Mouse (Mus musculus) forebrain, embryonic 12.5 days (tissue): ENCODE measurements around the gene Cog2. TPM values are rescaled to one million over a fixed set of nuclear protein-coding genes. Genes with fewer than 3 reads are reported as not detected.

ENCODE experiments used
- ATAC-seq: fragments of 200-750 bp; cut with Nextera tagmentation; 2 replicates; pipeline ENCODE4 v1.8.0; 2017; ENCODE audit warnings: moderate TSS enrichment; ENCODE audit not compliant: low FRiP score
- H3K27ac ChIP-seq: fragments of 300-500 bp; sonication (generic); 2 replicates; pipeline ENCODE4 v1.5.1; 2016; ENCODE audit warnings: mild to moderate bottlenecking
- H3K27me3 ChIP-seq: fragments of 300-500 bp; sonication (generic); 2 replicates; pipeline ENCODE4 v1.6.1; 2016; ENCODE audit warnings: mild to moderate bottlenecking
- H3K36me3 ChIP-seq: fragments of 300-500 bp; sonication (generic); replicated peaks from 2 replicates; pipeline ENCODE4 v1.6.1; 2016; ENCODE audit warnings: mild to moderate bottlenecking
- H3K4me1 ChIP-seq: fragments of 300-500 bp; sonication (generic); 2 replicates; pipeline ENCODE4 v1.6.1; 2016
- H3K4me2 ChIP-seq: fragments of 300-500 bp; sonication (generic); 2 replicates; pipeline ENCODE4 v1.6.1; 2016; ENCODE audit warnings: mild to moderate bottlenecking, moderate library complexity
- H3K4me3 ChIP-seq: fragments of 300-500 bp; sonication (generic); replicated peaks from 2 replicates; pipeline ENCODE4 v1.5.1; 2016; ENCODE audit warnings: mild to moderate bottlenecking
- H3K9ac ChIP-seq: fragments of 300-500 bp; sonication (generic); 2 replicates; pipeline ENCODE4 v1.6.1; 2016; ENCODE audit warnings: mild to moderate bottlenecking
- H3K9me3 ChIP-seq: fragments of 300-500 bp; sonication (generic); 2 replicates; pipeline ENCODE4 v1.6.1; 2016
- WGBS: fragments of 180-500 bp; shearing (Covaris S2); methylation state at CpG from one replicate; pipeline ENCODE4 v1.1.7; 2016; 5-methylcytosine and 5-hydroxymethylcytosine counted together
- polyA plus RNA-seq: library from polyadenylated mRNA; unstranded; fragments of >200 nt; fragmentation: Nextera tagmentation; extraction: Ambion mirVana; gene quantifications from 2 replicates; pipeline ENCODE4 v1.2.1, GENCODE M21; 2016

Cog2 gene
- polyA plus RNA-seq, 1 experiment from 2014 or later = 43.9 TPM

DNA sequence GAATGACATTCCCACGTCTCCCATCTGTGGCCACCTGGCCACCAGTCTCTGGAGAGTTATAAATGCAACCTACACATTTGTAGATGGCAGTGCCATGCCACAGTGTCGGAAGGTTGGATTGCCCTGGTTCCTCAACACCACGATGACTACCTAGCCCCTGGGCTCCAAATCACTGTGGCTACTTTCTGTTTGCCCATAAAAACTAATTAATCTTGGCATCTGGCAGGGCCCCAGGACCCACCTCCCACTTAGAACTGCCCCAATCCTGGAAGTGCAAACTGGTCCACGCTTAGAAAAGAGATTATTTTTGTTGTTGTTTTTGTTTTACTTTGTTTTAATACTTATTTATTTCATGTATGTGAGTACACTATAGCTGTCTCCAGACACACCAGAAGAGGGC lies 24.3 kb upstream of the Cog2 start:
- H3K4me1 ChIP-seq = no peaks in the 10 kb centered on the region
- no peaks in the 10 kb centered on the region for H3K36me3 ChIP-seq
- no peak overlapping the region for H3K9ac ChIP-seq
- H3K27me3 ChIP-seq = no peaks in the 10 kb centered on the region
- H3K27ac ChIP-seq = no peak overlapping the region
- no peak overlapping the region for H3K4me3 ChIP-seq
- H3K9me3 ChIP-seq = no peaks in the 10 kb centered on the region
- 86% methylated on average over 4 of the region's 4 CpGs for WGBS
- ATAC-seq = no peak
- no peak overlapping the region for H3K4me2 ChIP-seq

DNA sequence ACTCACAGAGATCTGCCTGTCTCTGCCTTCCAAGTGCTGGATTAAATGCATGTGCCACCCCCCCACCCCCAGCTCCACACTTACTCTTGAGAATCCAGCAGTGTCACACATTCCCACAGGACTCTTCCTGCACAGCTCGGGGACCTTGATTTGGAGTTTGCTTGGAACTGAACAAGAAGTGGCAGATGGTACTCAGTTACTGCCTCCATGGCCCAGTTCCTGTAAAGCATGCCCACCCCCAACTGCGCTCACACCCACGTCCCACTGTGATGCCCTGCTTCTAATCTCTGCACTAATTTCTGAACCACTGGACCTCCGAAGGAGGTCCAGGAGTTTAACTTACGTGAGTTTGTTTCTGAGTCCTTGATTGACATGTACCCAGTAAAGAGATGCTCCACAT lies 23.7 kb upstream of the Cog2 start:
- Histone ChIP-seq H3K27me3 (no peaks in the 10 kb centered on the region), H3K27ac (no peak overlapping the region), H3K4me3 (no peak overlapping the region), H3K36me3 (no peaks in the 10 kb centered on the region), H3K9me3 (no peaks in the 10 kb centered on the region), H3K4me2 (no peak overlapping the region), H3K9ac (no peak overlapping the region), H3K4me1 (no peaks in the 10 kb centered on the region)
- no peak for ATAC-seq
- 88% methylated on average over 5 of the region's 5 CpGs for WGBS

DNA sequence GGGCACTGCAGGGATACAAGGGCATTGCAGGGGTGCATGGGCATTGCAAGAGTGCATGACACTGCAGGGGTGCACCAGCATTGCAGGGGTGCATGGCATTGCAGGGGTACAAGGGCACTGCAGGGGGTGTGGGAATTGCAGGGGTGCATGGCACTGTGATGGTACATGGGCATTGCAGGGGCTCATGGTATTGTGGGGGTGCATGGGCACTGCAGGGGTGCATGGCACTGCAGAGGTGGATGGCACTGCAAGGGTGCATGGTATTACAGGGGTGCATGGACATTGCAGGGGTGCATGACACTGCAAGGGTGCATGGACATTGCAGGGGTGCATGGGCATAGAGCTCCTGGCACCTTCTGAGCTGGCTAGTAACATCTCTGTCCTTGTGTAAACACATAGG lies 22.2 kb upstream of the Cog2 start:
- Histone ChIP-seq H3K36me3 (no peaks in the 10 kb centered on the region), H3K9me3 (no peaks in the 10 kb centered on the region), H3K4me1 (no peaks in the 10 kb centered on the region), H3K9ac (no peak overlapping the region), H3K4me3 (no peak overlapping the region), H3K27ac (no peak overlapping the region), H3K4me2 (no peak overlapping the region), H3K27me3 (no peaks in the 10 kb centered on the region)
- ATAC-seq = no peak

DNA sequence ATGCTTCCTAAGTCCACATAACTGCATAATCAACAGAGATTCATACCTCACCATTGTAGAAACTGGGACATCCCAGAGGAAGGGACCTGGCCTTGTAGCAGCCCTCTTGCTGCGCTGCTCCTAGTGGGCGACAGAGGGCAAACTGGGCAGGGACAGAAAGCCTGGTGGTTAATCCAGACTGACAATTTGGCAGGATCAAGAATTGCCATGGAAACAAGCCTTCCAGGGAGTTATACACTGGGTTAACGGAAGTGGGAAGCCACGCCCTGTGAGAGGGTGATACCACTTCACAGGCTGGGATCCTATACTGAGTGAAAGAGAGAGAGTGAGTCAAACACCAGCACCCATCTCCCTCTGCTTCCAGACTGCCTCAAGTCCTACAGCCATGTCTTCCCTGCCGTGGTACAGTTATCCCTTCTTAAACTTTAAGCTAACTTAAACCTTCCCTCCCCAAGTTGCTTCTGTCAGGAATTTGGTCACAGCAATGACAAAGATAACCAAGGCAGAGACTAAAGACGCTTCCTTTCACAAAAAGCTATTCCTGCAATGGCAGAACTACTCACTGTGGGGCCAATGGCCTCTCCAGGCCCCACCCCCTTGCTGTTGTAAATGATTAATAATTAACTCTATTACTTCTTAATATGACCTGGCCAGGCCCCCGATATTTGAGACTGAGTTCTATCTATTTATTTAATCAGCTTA lies 21.2 kb upstream of the Cog2 start:
- no peak overlapping the region for H3K4me2 ChIP-seq
- no peaks in the 10 kb centered on the region for H3K27me3 ChIP-seq
- H3K9me3 ChIP-seq = no peaks in the 10 kb centered on the region
- H3K4me3 ChIP-seq = no peak overlapping the region
- no peaks in the 10 kb centered on the region for H3K4me1 ChIP-seq
- H3K36me3 ChIP-seq = no peaks in the 10 kb centered on the region
- H3K27ac ChIP-seq = no peak overlapping the region
- no peak overlapping the region for H3K9ac ChIP-seq
- 61% methylated on average over 7 of the region's 7 CpGs for WGBS
- no peak for ATAC-seq

DNA sequence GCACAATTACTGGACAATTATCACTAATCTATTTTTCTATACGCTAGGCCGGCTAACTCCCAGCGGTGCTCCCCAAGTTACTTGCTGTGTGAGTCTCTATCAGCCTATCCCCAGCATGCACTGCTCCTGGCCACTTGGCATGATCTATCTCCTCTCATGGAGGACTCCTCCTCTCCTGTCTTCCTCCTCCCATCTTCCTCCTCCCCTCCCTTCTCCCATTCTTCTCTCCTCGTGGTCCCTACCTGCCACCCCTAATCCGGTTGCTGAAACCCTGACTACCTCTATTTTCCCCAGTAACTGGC lies 20.7 kb upstream of the Cog2 start:
- Histone ChIP-seq H3K9ac (no peak overlapping the region), H3K4me1 (no peaks in the 10 kb centered on the region), H3K27ac (no peak overlapping the region), H3K27me3 (no peaks in the 10 kb centered on the region), H3K4me2 (no peak overlapping the region), H3K36me3 (no peaks in the 10 kb centered on the region), H3K4me3 (no peak overlapping the region), H3K9me3 (no peaks in the 10 kb centered on the region)
- 73% methylated on average over 5 of the region's 5 CpGs for WGBS
- ATAC-seq = no peak

DNA sequence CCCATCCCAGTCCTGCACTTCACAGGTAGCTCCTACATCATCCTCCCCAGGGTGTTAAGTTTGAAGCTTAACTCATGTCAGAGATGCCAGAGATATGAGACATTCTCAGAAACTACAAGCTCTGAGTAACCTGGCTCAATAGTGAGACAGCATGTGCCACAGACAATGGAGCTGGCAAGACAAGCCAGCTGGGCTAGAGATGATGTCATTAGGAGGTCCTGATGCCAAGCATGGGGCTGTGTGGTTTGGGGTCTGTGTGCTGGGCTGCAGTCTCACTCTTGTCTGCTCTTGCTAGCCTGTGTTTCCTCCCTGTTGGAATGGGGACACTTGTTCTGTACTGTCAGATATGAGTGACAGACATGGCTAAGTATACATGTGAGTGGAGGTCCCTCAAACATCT lies 14.9 kb upstream of the Cog2 start:
- Histone ChIP-seq H3K27ac (no peak overlapping the region), H3K4me1 (no peaks in the 10 kb centered on the region)
- no peak for ATAC-seq

DNA sequence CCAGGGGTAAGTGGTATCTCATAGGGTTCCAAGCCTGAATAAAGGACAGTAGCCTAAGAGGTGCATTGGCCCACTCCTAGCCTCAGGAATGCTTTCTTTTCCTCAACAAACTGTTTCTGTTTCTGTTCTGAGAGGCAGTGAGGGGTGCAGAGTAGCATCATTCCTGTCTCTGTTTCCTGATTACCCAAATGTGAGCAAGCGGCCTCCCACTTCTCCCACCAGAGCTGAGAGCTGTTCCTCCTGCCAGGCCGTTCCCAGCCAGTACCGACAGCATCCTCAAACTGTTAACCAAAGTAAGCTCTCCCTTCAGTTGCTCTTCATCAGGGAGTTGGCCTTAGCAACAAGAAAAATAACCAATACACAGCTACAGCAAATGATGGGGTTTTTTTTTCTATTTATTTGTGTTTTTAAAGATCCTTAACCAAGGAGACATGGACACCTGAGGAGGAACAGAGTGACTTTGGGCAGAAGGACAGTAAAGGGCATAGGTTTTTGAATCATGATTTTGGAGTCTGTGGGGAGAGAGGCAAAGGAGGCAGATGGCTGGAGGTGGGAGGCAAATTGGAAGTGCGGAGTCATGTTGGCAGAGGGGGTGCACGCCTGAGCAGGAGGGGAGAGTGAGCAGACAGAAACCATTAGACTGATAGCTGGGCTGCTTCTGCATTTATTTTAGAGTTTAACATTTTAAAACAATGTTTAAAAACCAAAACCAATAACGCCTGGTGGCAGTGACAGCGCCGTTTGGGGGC lies 12.8 kb upstream of the Cog2 start:
- no peak for ATAC-seq
- H3K4me1 ChIP-seq = no peaks in the 10 kb centered on the region
- no peaks in the 10 kb centered on the region for H3K36me3 ChIP-seq
- WGBS = 78% methylated on average over 8 of the region's 8 CpGs
- H3K9me3 ChIP-seq = no peaks in the 10 kb centered on the region
- H3K27ac ChIP-seq = no peak overlapping the region
- peaks cover 8% of the 10 kb centered on the region; the same call in 1 of the 2 replicates for H3K27me3 ChIP-seq
- H3K4me3 ChIP-seq = no peak overlapping the region
- H3K9ac ChIP-seq = no peak overlapping the region
- H3K4me2 ChIP-seq = no peak overlapping the region

More for the DNA sequence above, 14.9 kb upstream of the Cog2 start:
- Histone ChIP-seq H3K4me3 (no peak overlapping the region), H3K9ac (no peak overlapping the region), H3K4me2 (no peak overlapping the region), H3K36me3 (no peaks in the 10 kb centered on the region), H3K9me3 (no peaks in the 10 kb centered on the region), H3K27me3 (peaks cover 5% of the 10 kb centered on the region; the same call in 1 of the 2 replicates)

DNA sequence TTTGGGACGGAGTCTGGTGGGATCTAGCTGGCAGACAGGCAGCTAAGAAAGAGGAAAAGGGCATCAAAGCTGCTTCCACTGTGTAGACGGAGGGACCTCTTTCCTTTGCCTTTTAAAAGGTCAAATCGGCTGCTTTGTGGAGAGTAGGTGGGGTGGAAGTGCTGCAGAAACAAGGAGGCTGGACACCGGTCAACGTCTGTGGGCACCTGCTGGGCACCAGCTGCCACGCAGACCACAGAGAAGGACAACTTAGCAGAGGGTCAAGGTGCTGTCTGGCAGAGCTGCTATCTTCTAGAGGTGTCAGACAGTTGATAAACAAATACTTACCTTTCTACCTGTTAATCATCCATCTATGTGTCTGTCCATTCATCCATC lies 12.3 kb upstream of the Cog2 start:
- ATAC-seq = no peak
- WGBS = 66% methylated on average over 6 of the region's 6 CpGs
- Histone ChIP-seq H3K9me3 (no peaks in the 10 kb centered on the region), H3K4me1 (no peaks in the 10 kb centered on the region), H3K27me3 (peaks cover 8% of the 10 kb centered on the region; the same call in 1 of the 2 replicates), H3K36me3 (no peaks in the 10 kb centered on the region), H3K4me2 (no peak overlapping the region), H3K4me3 (no peak overlapping the region), H3K27ac (no peak overlapping the region), H3K9ac (no peak overlapping the region)

DNA sequence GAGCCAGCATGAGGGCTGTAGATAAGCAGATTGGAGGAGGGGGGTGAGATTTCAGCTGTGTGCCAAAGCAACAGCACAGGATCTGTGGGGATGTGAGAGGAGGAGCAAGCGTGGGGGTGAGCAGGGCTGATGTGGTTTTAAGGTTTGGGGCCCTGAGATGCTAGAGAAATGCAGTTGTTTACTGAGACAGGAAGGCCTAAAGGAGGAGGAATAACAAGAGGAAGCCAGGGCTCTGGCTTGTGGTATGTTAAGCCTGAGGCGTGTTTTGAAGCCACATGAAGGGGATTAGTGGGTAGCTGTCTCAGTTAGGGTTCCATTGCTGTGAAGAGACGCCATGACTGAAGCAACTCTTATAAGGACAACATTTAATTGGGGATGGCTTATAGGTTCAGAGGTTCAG lies 11.4 kb upstream of the Cog2 start:
- peaks cover 8% of the 10 kb centered on the region; the same call in 1 of the 2 replicates for H3K27me3 ChIP-seq
- 72% methylated on average over 3 of the region's 3 CpGs for WGBS
- ATAC-seq = no peak
- no peaks in the 10 kb centered on the region for H3K9me3 ChIP-seq
- no peaks in the 10 kb centered on the region for H3K36me3 ChIP-seq
- H3K27ac ChIP-seq = no peak overlapping the region
- H3K4me1 ChIP-seq = no peaks in the 10 kb centered on the region
- H3K4me3 ChIP-seq = no peak overlapping the region
- H3K4me2 ChIP-seq = no peak overlapping the region
- no peak overlapping the region for H3K9ac ChIP-seq

DNA sequence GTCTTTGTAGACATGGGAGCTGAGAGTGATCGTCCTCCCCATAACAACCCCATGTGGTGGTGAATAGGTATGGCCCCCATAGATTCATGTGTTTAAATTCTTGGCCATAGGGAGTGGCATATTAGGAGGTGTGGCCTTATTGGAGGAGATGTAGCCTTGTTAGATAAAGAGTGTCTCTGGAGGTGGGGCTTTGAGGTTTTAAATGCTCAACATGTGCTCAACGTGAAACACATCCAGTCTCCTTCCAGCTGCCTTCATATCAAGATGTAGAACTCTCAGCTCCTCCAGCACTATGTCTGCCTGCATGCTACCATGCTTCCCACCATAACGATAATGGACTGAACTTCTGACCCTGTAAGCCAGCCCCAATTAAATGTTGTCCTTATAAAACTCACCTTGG lies 4.5 kb upstream of the Cog2 start:
- ATAC-seq = no peak
- 73% methylated on average over 3 of the region's 3 CpGs for WGBS

DNA sequence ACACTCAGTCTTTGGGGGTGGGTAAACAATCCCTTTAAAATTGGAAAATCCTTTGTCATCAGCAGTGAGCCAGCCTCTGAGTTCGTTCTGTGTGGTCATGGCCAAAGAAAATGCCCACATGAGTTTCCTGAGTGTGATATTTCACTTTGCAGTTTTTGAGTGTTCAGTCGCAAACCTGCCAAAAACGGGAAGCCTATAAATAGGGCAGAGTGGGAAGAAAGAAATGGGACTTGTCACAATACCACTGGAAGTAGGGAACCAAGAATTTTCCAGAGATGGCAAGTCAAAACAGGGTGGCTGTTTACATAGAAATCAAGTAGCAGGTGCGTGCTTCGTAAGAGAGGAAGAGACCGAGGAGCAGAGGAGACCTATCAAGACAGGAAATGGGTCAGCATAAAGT lies 4.0 kb upstream of the Cog2 start:
- Histone ChIP-seq H3K4me1 (peaks cover 5% of the 10 kb centered on the region), H3K27me3 (peaks cover 11% of the 10 kb centered on the region; the same call in 1 of the 2 replicates), H3K4me3 (no peak overlapping the region), H3K4me2 (no peak overlapping the region), H3K36me3 (no peaks in the 10 kb centered on the region), H3K9ac (no peak overlapping the region), H3K27ac (no peak overlapping the region), H3K9me3 (no peaks in the 10 kb centered on the region)
- ATAC-seq = no peak
- 79% methylated on average over 6 of the region's 6 CpGs for WGBS

More for the DNA sequence above, 4.5 kb upstream of the Cog2 start:
- Histone ChIP-seq H3K36me3 (no peaks in the 10 kb centered on the region), H3K27me3 (peaks cover 14% of the 10 kb centered on the region; the same call in 1 of the 2 replicates), H3K4me1 (peaks cover under 1% of the 10 kb centered on the region; the same call in 1 of the 2 replicates), H3K4me3 (no peak overlapping the region), H3K27ac (no peak overlapping the region), H3K9me3 (no peaks in the 10 kb centered on the region), H3K9ac (no peak overlapping the region), H3K4me2 (no peak overlapping the region)

DNA sequence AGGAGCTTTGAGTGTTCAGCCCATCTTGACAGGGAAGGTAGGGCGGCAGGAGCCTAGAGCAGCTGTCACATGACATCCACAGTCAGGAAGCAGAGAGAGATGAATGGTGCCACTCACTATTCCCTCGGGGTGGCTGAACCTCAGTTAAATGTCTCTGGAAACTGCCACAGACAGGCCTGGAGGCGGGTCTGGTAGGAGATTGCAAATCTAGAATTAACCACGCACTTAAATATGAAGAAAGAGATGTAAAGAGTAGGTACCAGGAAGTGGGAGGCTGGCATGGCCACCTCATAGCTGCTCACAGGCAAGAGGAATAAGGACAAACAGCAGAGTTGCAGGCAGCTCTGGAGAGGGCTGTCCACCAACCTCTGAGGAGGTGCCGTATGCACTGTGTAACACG lies 3.4 kb upstream of the Cog2 start:
- WGBS = 68% methylated on average over 6 of the region's 6 CpGs
- no peak overlapping the region for H3K4me2 ChIP-seq

DNA sequence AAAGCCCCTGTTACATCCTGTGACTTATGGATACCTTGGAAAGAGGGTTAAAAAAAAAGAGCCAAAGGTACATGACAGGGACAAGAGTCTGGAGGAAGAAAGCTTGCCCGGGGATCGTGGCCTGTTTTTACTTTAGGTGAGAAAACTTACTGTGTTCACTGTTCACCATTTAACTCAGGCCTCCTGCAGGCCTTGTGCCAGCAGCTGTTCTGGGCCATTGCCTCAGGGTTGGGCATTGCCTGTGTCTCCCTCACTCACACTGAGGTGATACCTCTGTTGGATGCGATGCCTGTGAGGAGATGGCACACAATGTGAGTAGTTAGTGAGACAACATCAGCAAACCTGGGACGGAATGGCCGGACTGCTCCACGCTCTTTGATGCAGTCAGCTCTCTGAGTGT lies 1.4 kb downstream of the Cog2 start:
- peak overlapping the region; percentile 92; the same call in 1 of the 2 replicates for H3K4me3 ChIP-seq
- H3K27ac ChIP-seq = no peak overlapping the region
- peaks cover 17% of the 10 kb centered on the region for H3K36me3 ChIP-seq
- H3K9me3 ChIP-seq = no peaks in the 10 kb centered on the region
- peak overlapping the region; percentile 92 for H3K4me2 ChIP-seq
- WGBS = 92% methylated on average over 6 of the region's 6 CpGs
- ATAC-seq = no peak
- peaks cover 20% of the 10 kb centered on the region for H3K4me1 ChIP-seq
- H3K27me3 ChIP-seq = peaks cover 10% of the 10 kb centered on the region; the same call in 1 of the 2 replicates
- H3K9ac ChIP-seq = 0 out of 2 replicates have a peak overlapping the region, but pooled peaks have one; percentile 79

More for the DNA sequence above, 3.4 kb upstream of the Cog2 start:
- no peak for ATAC-seq
- no peaks in the 10 kb centered on the region for H3K36me3 ChIP-seq
- peaks cover 10% of the 10 kb centered on the region; the same call in 1 of the 2 replicates for H3K27me3 ChIP-seq
- peaks cover 11% of the 10 kb centered on the region for H3K4me1 ChIP-seq
- no peaks in the 10 kb centered on the region for H3K9me3 ChIP-seq
- no peak overlapping the region for H3K4me3 ChIP-seq
- no peak overlapping the region for H3K27ac ChIP-seq
- no peak overlapping the region for H3K9ac ChIP-seq
